Mouse (Mus musculus): ENCODE data around the gene Gramd2.

- TF ChIP-seq CTCF (IDR thresholded peaks at IDR 0.05; ENCODE audit: low read depth, low read length) (no peak), TAL1 (conservative IDR thresholded peaks at IDR 0.05; ENCODE audit: low read depth, low read length) (no peak)
Observed at GRCm38 (mm10) chr9:59684020-59684419, 4.1 kb downstream of the Gramd2 start.

All from G1E (cell line).